Mouse (Mus musculus): ENCODE data around the gene Pnma5.
"Not testable (repeated sequence)": the region's sequence is repeated elsewhere in the genome, so short reads cannot be mapped to it uniquely, and the experiment has no call there.

Gene Pnma5

DNA sequence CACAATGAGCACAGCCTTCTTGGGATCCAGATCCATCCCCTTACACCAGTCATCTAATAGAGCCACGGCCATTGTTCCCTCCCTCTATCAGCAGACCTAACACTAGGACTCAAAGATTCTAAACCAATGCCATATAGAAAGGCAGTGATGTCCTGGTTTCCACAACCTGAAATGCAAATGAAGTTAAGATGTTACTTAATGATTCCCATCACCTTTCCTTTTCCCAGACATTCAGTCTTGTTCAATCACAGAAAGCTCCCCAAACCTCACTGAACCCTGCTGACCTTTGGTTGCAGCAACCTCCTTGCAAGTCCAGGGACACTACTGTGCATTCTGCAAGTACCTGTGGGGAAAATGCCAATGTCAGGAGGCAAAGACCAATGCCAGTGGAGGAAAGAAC, at the start of gene Pnma5:
TSS of gene Pnma5 (minus strand) at position 101 of the 400 bp plus-strand sequence.
- DNase-seq (ENCODE audit: extremely low spot score, low spot score): no peak

DNA sequence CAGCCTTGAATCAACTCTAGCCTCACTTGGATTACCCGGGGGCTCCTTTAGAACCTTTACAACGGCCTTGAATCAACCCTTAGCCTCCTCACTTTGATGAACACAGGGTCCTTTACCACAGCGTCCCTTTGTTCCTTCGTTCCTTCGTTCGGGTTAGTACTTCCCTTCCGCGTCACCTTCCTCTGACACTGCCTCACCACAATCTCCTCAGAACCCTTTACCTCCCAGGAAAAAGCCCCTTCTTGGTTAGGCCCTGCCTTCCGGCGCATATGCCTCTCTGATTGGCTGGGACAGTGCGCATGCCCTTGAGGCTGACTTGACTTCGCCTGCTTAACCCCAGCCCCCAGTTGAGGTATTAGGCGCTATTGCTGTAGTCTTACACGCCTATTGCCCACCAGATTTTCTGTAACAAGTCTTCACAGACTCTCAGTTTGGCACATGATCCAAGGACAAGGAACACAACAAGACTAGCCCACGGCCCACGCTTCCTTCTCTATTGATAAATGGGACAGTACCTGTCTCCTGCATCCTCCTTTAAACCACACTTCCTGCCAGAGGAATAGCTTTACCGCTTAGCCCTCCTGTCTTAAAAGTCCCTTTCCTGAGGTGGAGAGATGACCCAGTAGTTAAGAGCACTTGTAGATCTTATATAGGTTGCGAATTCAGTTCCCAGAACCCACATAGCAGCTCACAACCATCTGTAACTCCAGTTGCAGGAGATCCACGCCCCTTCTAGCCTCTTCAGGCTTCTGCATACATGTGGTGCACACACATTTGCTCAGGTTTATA, 45.6 kb upstream of the Pnma5 start, which contains the start of gene Xlr4a:
TSS of gene Xlr4a (minus strand) at position 212 of the 789 bp plus-strand sequence.
- not testable (repeated sequence) for DNase-seq (ENCODE audit: extremely low spot score, low spot score)

- DNase-seq (ENCODE audit: extremely low spot score, low spot score): not testable (repeated sequence)
Measured at GRCm38 (mm10) chrX:73066765-73067312, 29.9 kb upstream of the Pnma5 start.

GRCm38 (mm10) chrX:73064415-73064793, 27.5 kb upstream of the Pnma5 start, which contains the start of gene Pnma3:
Pnma3 (plus strand) TSS chrX:73064787.
- no peak for DNase-seq (ENCODE audit: extremely low spot score, low spot score)

- DNase-seq (ENCODE audit: extremely low spot score, low spot score): peak; percentile 28
Measured at GRCm38 (mm10) chrX:73063512-73064414, 26.9 kb upstream of the Pnma5 start.

DNA sequence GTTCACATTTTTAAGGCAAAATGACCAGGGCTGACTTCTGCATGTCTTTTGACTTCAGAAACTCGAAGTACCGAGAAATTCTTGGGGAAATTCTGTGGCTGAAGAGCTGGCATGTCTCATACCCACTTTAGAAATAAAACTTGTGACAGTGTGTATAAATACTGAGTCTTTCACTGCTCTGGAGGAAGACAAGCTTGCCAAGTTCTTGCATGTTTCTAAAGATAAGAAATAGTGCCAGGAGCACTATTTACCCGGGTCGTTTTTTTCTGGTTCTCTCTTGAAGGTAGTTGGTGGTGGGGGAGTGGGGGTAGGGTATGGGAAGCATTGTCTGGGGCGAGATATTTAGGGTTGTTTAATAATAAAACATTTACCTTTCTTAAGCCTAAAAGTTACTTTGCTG, 25.4 kb upstream of the Pnma5 start:
- DNase-seq (ENCODE audit: extremely low spot score, low spot score): no peak

DNA sequence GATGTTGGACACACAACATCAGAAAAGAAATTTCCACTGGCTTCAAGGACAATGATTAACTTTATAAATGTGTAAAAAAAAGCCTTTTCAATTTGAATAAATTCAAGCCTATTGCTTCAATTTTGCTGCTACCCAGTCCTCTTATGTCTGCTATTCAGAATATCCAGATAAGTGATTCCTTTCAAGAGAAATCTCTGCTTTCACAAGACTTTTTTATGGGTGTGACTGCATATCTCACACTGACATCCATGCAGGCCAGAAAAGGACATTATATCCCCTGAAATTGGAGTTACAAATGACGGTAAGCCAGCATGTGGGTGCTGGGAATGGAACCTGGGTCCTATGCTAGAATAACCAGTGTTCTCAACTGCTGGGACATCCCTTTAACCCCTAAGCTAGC, 24.6 kb upstream of the Pnma5 start:
- no peak for DNase-seq (ENCODE audit: extremely low spot score, low spot score)

DNA sequence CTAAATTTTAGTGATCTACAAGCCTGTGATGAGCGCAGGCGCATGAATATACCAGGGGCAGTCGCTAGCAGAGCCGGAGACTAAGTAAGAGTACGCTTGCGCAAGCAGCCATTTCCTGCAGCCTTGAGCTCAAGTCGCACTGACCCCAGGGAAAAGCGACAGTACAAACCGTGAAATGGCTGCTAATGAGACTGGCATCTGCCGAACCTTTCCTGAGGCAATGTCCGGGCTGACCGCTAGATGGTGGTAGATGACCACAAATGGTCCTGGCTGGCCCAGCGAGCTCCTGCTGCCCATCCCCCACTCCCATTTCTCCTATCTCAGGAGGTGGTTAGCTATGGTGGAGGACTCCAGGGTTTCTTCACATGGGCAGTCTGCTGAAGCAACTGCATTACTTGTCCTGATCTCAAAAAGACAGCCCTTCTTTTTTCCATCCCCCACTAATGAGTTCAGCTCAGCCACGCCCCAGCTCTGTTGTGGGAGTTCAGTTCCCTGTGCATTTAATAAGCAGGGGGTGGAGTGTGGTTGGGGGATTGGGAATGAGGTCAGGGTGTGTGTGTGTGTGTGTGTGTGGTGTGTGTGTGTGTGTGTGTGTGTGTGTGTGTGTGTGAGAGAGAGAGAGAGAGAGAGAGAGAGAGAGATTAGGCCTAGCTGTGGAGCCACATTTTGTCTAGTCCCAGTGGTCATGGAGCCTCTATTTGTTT, 17.1 kb upstream of the Pnma5 start:
- peak; percentile 90 for DNase-seq (ENCODE audit: extremely low spot score, low spot score)

DNA sequence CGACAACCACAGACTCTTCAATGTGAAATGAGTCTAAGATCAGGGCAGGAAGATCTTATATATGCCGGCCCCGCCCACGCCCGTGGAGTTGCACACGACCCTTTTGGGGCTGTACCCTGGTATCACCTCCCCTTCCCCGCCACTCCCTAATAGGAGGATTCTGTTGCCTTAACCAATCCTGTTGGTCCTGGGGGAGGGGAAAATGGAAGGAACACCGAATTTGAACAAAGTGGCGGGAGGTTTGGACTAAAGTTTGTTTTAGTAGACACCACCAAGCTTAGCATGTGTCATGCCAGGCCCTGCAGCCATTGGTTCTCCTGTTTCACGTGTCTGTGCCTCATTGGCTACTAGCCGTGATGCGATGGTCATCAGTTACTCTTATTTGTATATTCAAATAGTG, 2.8 kb upstream of the Pnma5 start:
- no peak for DNase-seq (ENCODE audit: extremely low spot score, low spot score)

- DNase-seq (ENCODE audit: extremely low spot score, low spot score): no peak
Measured at GRCm38 (mm10) chrX:73038831-73039230, 1.9 kb upstream of the Pnma5 start.

- DNase-seq (ENCODE audit: extremely low spot score, low spot score): no peak
Measured at GRCm38 (mm10) chrX:73012846-73013245, 24.1 kb downstream of the Pnma5 start.

DNA sequence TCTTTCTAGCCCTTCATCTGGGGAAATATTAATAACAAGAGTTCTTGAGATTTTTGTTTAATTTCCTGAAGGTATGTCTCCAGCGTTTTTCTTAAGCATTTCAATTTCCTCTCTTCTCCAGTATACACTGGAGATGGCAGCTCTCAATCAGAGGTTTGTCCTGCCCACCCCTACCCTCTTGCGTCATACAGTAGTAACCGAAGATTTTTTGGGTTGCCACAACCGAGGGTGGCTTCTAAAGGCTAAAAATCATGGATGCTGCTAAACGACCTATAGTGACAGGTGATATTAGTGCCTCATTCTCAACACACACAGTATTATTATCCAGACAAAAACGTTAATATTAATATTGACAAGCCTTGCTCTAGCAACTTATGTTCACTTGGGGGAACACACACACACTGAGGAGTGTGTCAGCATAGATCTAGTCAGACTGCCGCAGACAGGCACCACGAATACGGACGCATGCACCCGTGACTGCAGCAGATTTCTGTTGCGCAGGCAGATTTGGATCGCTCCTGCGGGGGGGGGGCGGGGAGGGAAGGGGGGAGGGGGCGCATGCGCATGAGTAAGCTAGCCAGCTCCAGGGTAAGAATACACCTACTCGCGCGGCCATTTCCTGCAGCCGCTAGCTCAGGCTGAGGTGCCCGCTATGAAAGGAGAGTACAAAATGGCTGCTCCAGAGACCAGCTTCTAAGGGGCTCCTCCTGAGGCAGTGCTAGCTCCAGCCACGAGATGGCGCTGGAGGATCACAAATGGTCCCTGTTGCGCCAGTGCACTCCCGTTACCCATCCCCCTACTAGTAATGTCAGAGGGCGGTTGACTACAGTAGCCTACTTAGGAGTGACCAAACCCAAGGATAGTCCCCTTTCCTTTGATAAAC, 29.1 kb downstream of the Pnma5 start:
- DNase-seq (ENCODE audit: extremely low spot score, low spot score): peak; percentile 89

GRCm38 (mm10) chrX:73005678-73006077, 31.2 kb downstream of the Pnma5 start:
- no peak for DNase-seq (ENCODE audit: extremely low spot score, low spot score)

DNA sequence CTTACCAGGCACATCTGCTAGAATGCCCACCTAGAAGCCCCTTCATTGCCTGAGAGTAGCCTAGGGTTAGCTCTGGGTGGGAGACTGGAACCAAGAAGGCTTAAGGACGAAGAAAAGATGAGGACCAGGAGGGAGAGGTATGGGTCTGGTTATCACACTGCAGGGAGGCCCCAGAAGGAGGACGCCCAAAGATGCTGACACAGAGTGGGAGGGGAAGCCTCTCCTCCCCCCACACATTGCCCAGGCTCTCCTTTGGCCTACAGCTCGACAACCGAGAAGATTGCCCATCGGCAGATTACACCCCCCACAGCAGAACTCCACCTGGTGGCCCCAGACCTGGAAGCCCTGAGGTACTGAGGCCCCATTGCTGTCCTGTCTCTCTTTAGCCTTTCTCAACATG, 33.8 kb downstream of the Pnma5 start:
- no peak for DNase-seq (ENCODE audit: extremely low spot score, low spot score)

DNA sequence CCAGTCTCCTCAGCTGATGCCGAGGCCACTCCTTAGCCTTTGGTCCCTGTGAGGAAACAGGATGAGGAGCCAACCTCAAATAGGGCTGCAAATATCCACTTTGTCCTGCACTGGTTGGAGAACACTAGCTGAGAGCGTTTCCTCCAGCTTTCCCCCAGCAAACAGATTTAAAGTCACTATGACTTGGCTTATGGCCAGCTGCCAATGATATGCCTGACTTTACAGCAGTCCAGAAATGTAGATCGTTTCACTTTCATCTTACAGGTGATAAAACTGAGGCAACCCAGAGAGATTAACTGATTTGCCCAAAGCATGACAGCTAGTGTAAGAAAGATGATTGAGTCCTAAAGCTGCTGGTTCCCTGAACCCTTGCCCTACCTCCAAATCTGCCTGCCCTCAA, 41.4 kb downstream of the Pnma5 start:
- DNase-seq (ENCODE audit: extremely low spot score, low spot score): no peak

DNA sequence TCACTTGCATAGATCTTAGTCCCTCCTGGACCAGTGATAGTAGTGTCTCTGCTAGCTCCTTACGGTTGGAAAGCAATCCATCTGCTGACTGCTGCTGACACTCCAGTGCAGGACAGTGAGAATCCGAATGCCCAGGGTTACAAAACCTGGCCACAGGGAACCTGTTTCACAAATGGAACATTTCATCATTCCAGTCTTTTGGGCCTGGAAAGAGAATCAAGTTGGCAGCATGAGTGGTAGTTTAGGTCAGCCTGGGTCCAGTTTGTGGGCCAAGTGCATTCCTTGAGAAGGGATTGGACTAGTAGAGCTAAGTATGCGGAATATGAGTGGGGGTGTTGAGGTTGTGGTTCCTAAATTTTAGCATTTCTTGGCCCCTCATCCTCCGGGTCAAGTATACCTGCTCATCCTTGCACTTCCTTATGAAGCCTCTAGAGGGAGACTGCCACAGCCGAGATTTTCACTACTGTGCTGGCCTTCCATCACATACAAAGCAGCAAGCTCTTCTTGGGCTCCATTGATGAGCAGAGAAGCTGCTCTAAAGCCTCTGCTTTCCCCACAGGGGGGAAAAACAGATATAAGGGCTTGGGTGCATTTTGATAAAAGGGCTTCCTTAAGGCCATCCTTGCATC, 44.5 kb downstream of the Pnma5 start:
- DNase-seq (ENCODE audit: extremely low spot score, low spot score): no peak

GRCm38 (mm10) chrX:72990581-72990980, 46.3 kb downstream of the Pnma5 start:
- DNase-seq (ENCODE audit: extremely low spot score, low spot score): no peak

DNA sequence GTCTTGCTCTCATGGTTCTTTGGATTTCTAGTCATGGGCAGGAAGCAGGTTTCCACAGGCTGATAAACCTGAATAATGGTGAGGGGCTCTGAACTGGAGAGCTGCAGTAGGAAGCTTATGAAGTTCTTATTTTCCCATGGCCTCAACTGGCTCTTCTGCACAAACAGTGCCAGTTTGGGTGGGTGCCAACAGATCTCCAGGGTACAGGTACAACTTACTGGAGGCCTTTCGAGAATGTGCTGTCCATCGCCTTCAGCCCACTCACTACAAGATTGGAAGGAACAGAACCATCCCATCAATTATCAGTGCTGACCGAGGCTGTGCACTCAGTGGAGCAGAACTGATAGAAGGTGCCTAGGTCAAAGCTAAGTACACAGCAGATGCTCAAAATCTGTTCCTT, 48.5 kb downstream of the Pnma5 start:
- DNase-seq (ENCODE audit: extremely low spot score, low spot score): no peak

DNA sequence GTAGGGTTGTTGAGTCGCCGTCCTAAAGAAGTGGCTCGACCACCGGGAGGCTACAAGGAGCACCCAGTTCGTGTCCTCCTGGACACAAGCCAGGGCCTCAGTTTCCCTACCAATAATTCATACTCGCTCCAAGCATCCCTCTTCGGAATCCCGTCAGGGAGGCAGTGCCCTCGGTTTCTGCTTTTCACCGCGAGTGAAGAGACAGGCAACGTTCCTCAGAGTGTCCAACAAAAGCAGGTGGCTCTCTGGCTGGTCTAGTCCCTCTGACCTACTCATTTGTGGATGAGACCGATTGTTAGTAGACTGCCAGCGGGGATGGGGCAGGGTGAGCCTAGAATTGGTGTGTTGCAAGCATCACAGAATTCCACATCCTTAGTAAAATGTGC, 49.4 kb downstream of the Pnma5 start:
- DNase-seq (ENCODE audit: extremely low spot score, low spot score): no peak
